Mouse (Mus musculus) urinary bladder, postnatal 10 days (tissue): ENCODE data around the gene Ciart.
A peak's percentile ranks its signal among the peaks of the same experiment; 100 is the strongest.
"Not testable (repeated sequence)": the region's sequence is repeated elsewhere in the genome, so short reads cannot be mapped to it uniquely, and the experiment has no call there.

Experiments used
- DNase-seq: peaks from one replicate; pipeline ENCODE4 v3.0.0; 2022; ENCODE audit warnings: low spot score

Ciart gene

DNA sequence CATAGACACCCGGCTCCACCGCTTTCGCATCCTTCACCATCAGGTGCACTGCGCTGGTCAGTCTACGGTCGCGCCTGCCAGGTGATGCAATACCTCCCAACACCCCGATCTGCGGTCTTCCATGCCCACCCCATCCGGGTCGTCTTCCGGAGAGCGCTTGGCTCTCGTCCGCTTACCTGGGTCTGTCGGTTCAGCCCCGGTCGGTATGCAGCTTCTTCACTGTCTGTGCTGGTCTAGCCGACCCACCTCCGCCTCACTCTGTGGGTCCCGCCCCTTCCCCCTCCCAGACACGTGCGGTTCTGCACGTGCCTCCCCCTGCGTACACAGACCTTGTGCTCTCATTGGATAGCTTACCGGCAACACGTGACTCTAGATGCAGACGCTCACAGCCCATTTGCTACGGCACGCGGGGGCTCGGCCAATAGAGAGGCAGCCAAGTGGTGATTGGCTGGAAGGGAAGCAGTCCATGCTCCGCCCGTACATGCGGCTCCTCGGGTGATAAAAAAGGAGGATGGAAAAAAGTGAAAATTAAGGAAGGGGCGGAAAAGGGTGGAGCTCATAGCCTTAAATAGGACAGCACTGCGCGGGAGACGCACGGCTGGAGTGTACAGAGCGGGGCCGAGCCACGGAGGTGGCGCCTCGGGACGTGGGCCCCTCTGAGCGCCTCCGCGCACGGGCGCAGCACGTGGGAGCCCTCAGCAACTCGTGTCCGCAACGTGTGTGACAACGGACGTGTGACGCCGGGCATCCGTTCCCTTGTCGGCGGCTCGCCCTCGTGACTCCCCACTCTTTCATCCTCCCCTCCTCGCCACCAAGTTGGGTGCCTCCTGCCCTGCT lies at the start of gene Ciart:
Ciart (minus strand) TSS at position 273 of the 837 bp plus-strand sequence.
- peak; percentile 77 for DNase-seq

DNA sequence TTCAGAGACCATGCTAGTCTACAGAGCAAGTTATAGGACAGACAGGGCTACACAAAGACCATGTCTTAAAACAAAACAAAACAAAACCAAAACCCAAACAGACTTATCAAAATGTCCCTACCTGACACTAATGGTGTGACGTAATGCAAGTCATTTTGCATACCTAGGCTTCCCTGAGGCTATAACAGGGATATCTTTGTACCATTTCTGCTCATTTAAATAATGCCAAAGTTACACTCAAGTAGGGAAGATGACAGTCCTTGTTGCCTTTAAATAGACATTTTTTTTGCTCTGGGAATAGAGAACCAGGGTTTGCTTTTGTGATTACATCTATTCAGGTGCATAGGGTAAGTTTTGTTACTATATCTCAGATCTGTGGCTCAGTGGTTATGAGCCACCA lies 49.4 kb upstream of the Ciart start:
- DNase-seq, result no peak

DNA sequence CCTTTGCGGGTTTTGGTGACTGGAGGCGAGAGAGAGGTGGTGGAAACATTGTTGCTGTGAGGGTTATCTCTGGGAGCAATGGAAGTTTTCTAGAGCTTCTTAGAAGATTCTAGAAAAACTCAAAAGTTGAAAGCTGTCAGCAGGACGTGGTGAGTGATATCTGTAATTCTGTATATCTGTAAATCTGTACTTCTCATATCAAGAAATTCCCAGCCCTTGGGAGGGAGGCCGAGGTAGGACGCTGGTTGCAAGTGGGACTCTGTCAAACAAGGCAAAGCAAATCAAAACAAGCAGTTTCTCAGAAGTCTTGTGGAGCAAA lies 48.4 kb upstream of the Ciart start:
- no peak for DNase-seq

DNA sequence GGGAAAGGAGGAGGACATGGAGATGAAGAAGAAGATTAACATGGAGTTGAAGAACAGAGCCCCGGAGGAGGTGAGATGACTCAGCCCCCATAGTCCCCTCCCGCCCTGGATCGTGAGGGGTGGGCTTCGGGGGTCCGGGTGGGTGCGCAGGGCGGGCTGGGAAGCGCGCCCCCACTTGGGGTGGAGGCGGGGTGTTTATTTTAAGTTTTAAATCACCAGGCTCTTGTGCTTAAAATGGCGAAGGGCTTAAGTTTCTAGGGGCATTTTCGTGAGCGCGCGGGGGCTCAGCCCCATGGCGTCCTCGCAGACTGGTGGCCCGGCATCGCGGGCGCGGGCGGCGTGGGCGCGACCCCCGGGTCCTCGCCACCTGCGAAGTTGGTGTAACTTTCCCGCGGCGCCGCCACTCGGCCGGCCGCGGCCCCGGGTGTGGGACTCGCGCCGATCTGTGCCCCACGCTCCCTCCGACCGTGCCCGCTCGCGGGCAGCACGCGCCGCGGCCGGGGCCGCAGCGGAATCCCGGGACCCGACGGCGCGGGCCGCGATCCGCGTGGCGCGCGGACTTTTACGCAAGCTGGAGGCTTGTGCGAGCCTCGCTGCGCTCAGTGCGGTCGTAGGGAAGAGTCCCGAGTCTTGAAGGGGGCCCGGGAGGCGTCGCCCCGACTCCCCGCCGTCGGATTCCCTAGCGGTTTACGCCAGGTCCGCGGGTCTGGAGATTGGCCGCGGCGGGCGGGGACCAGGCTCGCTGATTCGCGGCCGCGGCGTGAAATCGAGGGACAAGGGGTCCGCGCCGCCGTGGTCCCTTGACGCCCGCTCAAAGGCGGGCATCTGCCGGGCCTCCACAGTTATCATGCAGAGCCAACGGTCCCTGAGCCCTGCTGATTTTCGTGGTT lies 47.8 kb upstream of the Ciart start:
- DNase-seq, result no peak

DNA sequence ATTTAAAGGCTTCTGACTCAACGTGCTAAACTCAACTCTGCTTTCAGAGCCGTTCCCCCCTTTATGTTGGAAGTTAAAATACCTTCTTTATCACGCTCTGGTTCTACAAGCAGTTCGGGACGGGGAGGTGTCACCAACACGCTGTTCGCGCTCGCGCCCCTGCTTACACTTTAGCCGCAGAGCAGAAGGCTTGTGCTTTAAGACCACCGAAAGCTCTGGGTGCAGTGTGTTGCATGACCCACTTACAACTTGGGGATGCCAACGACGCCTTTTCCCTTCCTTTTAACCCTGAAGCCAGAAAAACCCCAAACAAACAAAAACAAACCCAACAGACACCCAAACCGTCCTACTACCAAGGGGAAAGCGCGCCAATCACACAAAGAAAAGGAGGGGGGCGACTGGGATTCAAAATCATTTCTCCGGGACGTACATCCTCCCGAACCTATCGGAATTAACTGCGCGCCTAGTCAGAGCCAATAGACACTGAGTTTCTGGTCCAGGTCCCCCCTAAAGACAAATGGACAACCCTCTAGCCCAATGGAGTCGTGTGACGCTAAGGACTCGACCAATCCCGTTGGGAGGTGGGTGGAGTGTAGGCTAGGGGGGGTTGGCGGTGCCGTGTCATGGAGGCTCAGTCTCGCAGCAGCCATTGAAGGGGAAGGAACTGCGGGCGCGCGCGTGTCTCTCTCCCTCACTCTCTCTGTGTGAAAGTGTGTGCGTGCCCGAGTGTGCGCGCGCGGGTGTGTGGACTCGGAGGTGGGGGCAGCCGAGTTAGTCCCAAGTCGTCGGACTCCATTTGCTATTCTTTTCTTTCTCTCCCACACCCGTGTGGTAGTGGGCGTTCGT lies 46.8 kb upstream of the Ciart start, which contains the start of gene Anp32e:
Anp32e (plus strand) TSS at position 589 of the 846 bp plus-strand sequence.
- DNase-seq, result peak; percentile 88

DNA sequence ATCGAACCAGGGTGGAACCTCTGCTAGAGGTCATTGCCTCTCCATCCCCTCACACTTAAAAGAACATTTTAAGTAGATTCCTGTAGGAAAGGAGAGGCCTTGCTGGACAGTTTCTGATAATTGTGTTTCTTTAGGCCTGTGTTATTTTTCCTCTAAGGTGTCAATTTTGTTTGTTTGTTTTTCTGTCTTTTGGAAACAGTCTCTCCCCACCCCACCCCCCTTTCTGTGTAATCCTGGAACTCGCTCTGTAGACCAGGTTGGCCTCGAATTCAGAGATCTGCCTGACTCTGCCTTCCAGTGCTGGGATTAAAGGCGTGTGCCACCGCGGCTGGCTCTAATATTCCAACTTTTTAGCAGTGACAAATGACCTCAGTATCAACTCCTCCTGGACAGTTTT lies 46.2 kb upstream of the Ciart start:
- no peak for DNase-seq

DNA sequence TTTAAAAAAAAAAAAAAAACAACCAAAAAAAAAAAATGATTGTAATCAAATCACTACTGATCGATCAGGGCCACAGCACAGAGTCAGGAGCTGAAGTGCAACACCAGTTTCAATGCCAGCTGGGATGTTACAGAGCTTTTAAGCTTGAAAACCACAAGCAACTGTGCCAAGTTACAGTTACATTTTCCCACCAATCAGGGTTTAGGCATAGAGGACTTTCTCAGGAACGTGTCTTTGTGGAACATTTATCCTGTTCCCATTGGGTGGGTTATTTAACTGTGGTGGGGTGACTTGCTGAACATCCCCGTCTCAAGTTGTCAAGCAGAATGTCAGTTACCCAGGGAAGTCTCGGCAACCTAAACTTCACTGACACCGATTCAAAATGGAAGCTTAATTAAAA lies 43.0 kb upstream of the Ciart start:
- DNase-seq, result no peak

DNA sequence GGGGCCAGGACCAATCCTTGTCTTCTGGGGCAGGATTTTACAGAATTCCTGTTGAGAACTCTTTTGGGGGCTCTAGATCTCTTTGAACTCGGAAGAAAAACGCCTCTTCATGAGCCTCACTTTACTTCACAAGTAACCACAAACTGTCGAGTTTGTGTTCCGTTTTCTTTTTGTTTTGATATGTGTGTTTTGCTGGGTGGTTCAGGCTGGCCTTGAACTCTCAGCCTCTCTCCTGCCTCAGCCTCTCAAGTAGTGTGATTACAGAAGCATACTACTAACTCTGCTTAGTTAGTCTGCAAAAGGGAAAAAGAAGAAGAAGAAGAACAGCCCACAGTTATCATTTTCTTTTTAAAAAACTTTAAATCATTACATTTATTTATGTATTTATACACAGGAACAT lies 42.1 kb upstream of the Ciart start:
- no peak for DNase-seq

DNA sequence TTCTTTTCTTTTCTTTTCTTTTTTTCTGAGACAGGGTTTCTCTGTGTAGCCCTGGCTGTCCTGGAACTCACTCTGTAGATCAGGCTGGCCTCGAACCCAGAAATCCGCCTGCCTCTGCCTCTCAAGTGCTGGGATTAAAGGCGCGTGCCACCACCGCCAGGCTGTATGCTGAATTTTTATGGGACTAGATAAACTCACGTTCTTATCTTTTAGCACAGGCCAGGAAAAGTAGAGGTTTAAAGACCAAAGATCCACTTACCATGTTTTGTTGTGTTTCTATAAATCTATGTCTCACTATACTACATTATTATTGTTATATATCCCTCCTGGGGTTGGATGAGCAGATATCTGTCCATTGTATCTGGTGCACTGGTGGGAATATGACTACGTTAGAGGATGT lies 41.4 kb upstream of the Ciart start:
- not testable (repeated sequence) for DNase-seq

DNA sequence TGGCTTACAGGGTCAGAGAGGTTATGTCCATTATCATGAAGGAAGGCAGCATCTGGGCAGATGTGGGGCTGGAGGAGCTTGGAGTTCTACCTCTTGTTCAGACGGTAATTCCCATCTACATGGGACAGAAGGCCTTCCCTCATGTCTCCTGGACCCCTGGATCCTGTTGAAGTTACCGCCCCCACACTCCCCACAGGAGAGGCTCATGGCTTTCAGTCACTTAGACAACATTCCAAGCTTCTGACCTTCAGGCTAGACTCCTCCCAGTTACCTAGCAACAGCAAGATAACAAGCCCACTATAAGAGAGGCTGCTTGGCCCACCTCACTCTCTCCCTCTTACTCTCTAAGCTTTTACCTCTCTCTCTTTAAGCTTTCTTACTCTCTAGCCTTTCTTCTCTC lies 38.5 kb upstream of the Ciart start:
- DNase-seq, result not testable (repeated sequence)

DNA sequence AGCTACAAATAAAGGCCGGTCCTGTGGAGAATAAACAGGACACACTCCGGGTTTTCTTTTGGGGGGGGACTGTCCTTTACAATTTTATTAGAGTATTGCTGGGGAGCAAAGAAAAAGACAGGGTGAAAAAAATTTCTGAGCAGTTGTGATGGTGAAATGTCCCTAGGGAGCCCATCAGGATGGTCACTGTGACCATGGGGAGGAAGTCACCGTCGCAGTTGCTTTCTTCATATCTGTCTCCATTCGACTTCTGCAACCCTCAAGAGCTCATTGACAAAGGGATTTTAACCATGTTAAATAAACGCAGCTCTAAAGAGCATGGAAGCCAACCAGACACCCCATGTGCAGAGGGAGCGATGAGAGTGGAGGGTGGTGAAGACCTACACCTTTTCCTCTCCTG lies 34.7 kb upstream of the Ciart start:
- no peak for DNase-seq

DNA sequence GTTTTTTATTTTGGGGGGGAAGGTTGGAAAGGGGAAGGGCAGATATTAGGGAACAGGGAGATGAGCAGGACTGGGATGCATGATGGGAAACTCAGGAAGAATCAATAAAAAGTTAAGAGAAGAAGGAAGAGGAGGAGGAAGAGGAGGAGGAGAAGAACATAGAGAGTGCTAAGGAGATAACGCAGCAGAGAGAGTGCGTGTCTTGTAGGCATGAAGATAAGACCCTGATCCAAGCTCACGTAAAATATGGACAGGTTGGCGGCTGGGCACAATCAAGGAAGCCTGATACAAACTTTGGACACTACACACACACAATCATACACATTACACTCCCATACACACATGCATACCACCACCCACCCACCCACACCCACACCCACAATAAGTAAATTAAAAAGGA lies 32.7 kb upstream of the Ciart start:
- no peak for DNase-seq

DNA sequence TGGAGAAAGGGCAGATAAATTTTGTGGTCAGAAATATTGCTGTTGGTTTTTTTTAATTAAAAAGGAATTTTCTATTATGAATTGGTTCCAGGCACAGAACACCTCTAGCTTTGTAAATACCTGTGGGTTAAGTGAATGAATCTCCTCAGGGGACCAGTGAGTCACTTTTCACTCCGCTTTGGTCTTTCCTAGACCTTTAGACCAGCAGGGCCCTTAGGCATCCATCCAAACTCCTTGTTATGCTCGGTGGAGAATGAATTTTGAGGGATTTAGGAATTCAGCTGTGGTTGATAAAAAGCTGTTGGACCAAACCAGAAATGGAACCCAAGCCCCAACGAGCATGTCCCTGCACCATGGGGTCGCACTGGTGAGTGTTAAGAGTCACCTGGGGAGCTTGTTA lies 25.6 kb upstream of the Ciart start:
- DNase-seq, result no peak

DNA sequence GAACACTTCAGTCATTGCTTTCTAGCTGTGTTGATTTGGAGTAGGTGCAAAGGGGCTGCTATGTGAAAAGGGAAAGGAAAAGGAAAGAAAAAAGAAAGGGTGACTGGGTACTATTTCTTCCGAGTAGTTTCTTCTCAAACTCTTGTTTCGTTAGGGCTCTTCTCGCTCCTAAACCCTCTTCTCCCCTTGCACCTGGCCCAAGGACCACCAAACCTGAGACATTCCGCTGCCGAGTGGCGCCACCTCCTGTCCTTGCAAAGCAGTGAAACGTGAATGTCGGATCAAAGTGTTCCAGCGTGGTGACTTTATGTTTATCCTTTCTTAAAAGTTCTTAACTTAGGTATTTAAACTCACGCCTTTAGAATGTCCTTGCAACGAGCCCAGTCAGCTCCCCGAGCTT lies 24.8 kb upstream of the Ciart start:
- DNase-seq, result no peak

DNA sequence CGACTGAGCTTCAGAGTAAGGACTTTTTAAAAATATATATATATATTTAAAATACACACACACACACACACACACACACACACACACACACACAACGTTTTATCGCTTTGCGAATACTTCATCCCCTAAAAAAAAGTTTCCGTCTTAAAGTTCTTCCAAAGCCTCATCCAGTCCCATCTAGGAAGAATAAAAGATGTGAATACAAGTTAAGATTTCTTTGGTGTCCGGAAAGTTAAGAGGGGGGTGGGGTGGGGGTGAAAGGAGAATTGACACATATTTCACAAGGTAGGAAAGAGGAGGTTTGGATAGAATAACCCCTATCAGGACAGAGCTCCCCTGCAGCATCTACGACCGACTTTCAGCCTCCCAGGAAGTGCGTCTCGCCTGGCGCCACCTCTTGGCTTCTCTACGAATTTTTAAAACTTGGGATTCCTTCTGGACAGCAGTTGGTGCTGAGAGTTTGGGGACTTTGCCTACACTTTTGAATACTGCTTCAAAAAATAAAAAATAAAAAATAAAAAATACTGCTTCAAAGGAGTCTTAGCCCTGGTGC lies 24.0 kb upstream of the Ciart start:
- no peak for DNase-seq

DNA sequence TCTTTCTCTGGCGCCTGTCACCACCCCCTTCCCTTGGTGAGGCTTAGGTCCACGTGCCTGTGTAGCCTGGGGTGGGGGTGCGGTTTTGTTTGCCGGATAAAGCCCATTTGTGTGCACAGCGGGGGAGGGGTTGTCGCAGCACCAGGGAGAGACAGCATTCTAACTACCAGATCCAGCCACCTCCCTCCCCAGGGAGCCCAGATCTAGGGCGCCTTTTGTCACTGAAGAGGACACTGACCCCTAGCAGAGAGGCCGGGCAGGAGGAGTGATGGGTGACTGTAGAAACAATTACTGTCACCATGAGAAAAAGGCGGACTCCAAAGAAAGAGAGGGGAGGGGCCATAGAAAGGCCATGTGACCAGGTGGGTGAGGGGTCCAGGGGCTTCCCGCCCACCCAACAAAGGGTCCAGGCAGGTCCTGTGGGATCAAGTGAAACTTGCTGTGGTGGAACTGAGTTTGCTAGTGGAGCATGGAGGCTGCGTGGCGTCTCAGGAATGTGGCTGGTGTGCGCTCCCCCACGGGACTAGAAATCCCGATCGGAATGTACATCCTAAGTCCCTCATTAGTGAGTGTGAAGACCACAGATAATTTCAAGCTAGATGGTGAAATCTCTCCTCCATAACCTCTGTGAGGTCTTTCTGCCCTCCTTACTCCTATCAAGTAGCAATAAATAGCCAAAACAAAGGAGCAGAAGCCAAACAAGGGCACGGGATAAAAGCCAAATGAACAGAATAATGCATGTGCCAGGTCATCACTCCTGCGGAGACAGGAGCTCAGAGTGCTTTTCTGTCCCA lies 23.3 kb upstream of the Ciart start:
- DNase-seq, result no peak

DNA sequence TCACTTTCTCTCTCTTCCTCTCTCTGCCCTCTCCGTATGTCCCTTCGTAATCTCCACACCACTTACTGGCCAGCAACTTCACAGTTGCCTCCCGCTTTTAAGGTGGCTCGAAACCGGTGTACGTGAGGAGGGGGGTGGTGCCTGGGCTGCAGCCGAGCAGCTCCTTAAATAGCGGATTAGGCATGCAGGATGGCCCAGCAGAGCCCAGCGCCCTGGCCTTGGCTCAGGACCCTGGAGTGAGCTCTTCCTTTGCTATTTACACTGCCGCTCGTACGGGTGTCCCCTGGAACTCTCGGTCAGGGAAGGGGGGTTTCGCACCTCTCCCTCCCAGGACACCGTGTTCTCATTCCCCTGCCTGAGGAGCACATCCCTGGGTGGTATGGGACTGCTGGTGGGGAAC lies 22.5 kb upstream of the Ciart start, which contains the start of gene Car14:
Car14 (minus strand) TSS at position 124 of the 400 bp plus-strand sequence.
- no peak for DNase-seq

DNA sequence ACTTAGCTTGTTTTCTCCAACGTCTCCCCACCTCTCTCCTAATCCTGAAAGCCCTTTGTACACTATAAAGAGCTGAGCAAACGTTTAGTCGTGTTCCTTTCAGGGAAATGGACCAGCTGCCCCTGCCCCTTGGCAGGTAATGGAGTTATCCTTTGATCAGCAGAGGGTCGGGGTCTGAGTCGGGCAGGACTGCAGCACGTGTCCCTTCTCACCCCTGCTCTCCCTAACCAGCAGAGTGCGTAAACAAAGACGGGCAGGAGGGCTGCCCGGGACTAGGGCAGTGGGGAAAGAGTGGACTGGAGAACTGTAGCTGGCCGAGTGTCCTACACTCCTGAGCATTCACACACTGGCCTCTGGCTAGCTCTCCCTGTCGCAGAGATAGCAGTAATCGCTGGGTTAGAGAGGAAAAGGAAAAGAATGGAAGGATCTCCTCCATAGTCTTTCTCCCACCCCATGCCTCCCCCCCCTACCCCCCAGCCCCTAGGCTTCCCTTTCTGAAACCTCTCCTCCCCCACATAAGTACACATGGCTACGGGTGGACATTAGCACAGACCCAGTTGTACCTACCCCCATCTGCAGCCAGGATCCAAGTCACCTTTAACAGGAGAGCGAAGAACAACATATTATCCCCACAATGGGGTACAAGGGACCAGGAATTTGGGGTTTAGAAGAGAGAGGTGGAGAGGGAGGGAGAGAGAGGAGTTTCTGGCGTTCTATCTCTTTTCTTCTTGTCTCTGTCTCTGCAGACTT lies 21.9 kb upstream of the Ciart start:
- no peak for DNase-seq

DNA sequence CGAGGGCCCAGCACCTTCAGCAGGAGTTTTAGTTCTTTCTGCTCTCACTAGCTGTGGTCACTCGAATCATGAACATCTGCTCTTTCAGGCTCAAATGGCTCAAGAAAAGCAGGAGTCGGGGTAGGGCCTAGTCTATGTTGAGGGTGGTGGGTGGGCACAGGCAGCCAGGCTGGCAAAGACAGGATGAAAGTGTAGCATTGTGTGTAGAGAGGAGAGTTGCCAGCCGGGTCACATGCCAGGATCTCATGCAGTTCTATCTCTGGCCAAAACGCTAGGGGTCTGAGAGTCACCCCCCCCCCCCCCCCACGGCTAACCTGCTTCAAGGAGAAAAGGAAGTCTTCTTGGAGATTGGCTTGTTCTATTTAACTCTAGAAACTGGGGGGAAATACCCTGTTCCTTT lies 20.6 kb upstream of the Ciart start:
- no peak for DNase-seq

DNA sequence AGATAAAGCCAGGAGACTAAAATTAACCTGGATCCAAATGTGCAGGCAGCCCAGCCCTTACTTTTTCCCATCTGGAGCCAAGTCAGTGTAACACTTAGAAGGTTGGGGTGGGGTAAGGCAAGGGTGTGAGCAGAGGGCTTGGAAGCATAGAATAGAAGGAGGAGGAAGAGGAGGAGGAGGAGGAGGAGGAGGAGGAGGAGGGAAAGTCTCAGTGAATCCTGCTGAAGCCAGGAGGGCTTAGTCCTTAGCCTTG lies 20.2 kb upstream of the Ciart start:
- no peak for DNase-seq
